Mouse (Mus musculus) myocyte (in vitro differentiated cells): ENCODE results near the gene Cyth3. TPM values are rescaled to one million over a fixed set of nuclear protein-coding genes. Genes with fewer than 3 reads are reported as not detected.
A peak's percentile ranks its signal among the peaks of the same experiment; 100 is the strongest.

ENCODE experiments used
- H3K27me3 ChIP-seq: one replicate; pipeline ENCODE4 v1.6.1; 2011; ENCODE audit not compliant: control insufficient read depth, insufficient read depth, insufficient read length
- H3K36me3 ChIP-seq: one replicate; pipeline ENCODE4 v1.6.1; 2011; ENCODE audit not compliant: control insufficient read depth, insufficient read depth
- H3K4me2 ChIP-seq: one replicate; pipeline ENCODE4 v1.6.1; 2011; ENCODE audit warnings: low read depth, control low read depth
- H3K4me3 ChIP-seq: one replicate; pipeline ENCODE4 v1.5.1; 2011; ENCODE audit warnings: mild to moderate bottlenecking, control low read depth, moderate library complexity
- H3K79me2 ChIP-seq: one replicate; pipeline ENCODE4 v1.6.1; 2011; ENCODE audit not compliant: control insufficient read depth, insufficient read depth
- H3ac ChIP-seq: one replicate; pipeline ENCODE4 v1.6.1; 2011; ENCODE audit not compliant: control insufficient read depth, insufficient read length
- CEBPB ChIP-seq: IDR thresholded peaks from 2 replicates; pipeline ENCODE4 v1.6.1; 2011; ENCODE audit warnings: mild to moderate bottlenecking, moderate library complexity; ENCODE audit not compliant: poor library complexity, insufficient read depth, severe bottlenecking
- E2F4 ChIP-seq: IDR thresholded peaks from one replicate; pipeline ENCODE4 v1.6.1; 2011; ENCODE audit warnings: mild to moderate bottlenecking, control low read depth, moderate library complexity; ENCODE audit not compliant: insufficient read depth
- MAX ChIP-seq: IDR thresholded peaks from one replicate; pipeline ENCODE4 v1.6.1; 2011; ENCODE audit warnings: low read depth, mild to moderate bottlenecking, control low read depth
- MYOD1 ChIP-seq, 3 experiments: IDR thresholded peaks; one replicate each; pipeline ENCODE4 v1.6.1; 2011; ENCODE audit warnings: control low read depth in 2 of 3, low read depth in 2 of 3, mild to moderate bottlenecking in 2 of 3, moderate library complexity in 1 of 3; ENCODE audit not compliant: insufficient read length in 2 of 3, control insufficient read depth in 1 of 3
- MYOG ChIP-seq, 3 experiments: IDR thresholded peaks; one replicate each; pipeline ENCODE4 v1.6.1; 2011; ENCODE audit warnings: control low read depth in 2 of 3, low read depth in 2 of 3, mild to moderate bottlenecking in 2 of 3; ENCODE audit not compliant: insufficient read length in 2 of 3, control insufficient read depth in 1 of 3, insufficient read depth in 1 of 3
- POLR2A ChIP-seq: IDR thresholded peaks from one replicate; pipeline ENCODE4 v1.6.1; 2011; ENCODE audit warnings: low read depth, mild to moderate bottlenecking, control low read depth, moderate library complexity; ENCODE audit not compliant: insufficient read length
- POLR2AphosphoS2 ChIP-seq: IDR thresholded peaks from one replicate; pipeline ENCODE4 v1.6.1; 2011; ENCODE audit warnings: low read depth, control low read depth; ENCODE audit not compliant: insufficient read length
- REST ChIP-seq: IDR thresholded peaks from one replicate; pipeline ENCODE4 v1.6.1; 2011; ENCODE audit warnings: mild to moderate bottlenecking, control low read depth, moderate library complexity; ENCODE audit not compliant: insufficient read depth, insufficient read length
- SRF ChIP-seq: IDR thresholded peaks from one replicate; pipeline ENCODE4 v1.6.1; 2011; ENCODE audit warnings: low read depth; ENCODE audit not compliant: control insufficient read depth, insufficient read length
- TCF12 ChIP-seq: IDR thresholded peaks from one replicate; pipeline ENCODE4 v1.6.1; 2011; ENCODE audit warnings: mild to moderate bottlenecking, control low read depth; ENCODE audit not compliant: poor library complexity, insufficient read depth, severe bottlenecking
- TCF3 ChIP-seq: IDR thresholded peaks from one replicate; pipeline ENCODE4 v1.6.1; 2011; ENCODE audit warnings: low read depth, control low read depth; ENCODE audit not compliant: insufficient read length
- USF1 ChIP-seq: IDR thresholded peaks from one replicate; pipeline ENCODE4 v1.6.1; 2011; ENCODE audit warnings: low read depth, mild to moderate bottlenecking, control low read depth, moderate library complexity
- polyA plus RNA-seq: library from polyadenylated mRNA; unstranded; fragments of >200 nt; fragmentation: generic; extraction: Trizol; gene quantifications from one replicate; pipeline ENCODE4 v1.2.1, GENCODE M21; 2012; ENCODE audit warnings: missing spikeins

Cyth3 gene
- polyA plus RNA-seq, 1 experiment = 18.5 TPM

DNA sequence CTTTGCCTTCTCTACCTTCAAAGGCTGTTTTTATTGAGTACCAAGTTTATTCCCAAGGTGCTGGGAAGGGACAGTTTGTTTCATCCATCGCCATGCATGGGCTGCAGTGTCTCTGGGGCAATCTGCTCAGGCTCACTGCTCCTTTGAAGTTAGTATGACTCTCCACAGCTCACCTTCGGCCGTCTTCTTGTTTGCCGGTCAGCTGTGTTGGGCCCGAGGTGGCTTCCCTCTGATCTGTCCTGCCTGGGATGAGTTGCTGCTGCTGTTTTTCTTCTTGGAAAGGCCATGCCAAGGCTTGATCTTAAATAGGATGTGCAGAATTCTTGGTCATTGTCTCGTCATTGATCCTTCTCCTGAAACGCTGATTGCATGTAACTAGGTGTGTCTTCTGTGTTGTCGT, 9.3 kb downstream of the Cyth3 start:
- Histone ChIP-seq H3K4me3 (no peak overlapping the region), H3K79me2 (peaks cover 94% of the 10 kb centered on the region), H3K27me3 (no peaks in the 10 kb centered on the region), H3K36me3 (no peaks in the 10 kb centered on the region), H3K4me2 (no peak overlapping the region), H3ac (no peak overlapping the region)
- TF ChIP-seq SRF (no peak), POLR2AphosphoS2 (no peak), POLR2A (no peak), MAX (no peak), MYOG (IDR thresholded peaks at IDR 0.05; ENCODE audit: control insufficient read depth in 1 of 3, insufficient read depth in 1 of 3, insufficient read length in 2 of 3, low read depth in 2 of 3) (no peak)

DNA sequence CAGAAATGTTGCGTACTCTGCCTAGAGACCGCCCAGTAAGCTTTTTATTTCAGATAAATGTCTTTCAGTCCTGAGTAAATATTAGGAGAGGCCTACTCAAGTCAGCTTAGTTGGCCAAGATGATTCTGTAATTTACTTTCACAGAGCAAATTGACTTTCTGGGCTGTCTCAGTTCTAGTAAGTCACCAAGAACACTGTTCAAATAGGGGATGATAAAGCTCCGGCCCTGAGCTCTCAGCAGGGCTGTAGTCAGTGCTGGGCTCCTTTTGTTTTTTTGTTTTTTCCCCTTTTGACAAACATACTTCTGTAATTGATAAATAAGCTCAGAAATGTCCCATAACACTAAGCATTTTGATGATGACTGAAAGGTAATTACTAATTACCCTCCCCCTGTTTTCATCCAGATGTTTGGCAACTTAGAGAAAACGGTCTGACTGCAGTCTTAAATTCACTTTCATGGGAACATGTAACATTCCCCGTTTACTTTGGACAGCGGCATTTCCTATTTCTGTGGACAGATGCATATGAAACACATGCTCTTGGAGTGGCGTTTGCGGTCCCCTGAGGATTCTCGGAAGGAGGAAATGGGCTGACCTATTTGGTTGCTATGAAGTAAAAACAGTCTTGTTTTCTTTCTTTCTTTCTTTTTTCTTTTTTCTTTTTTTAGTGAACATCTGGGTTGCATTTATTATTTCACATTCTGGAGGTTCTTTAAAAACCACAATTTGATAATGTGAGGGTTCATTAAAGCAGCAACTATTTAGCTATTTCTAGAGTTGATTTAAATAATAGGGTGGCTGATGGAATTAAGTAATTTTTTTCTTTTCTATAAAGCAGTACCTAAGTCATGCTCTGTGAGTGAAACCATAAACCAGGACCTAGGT, 10.7 kb downstream of the Cyth3 start:
- no peaks in the 10 kb centered on the region for H3K27me3 ChIP-seq
- TF ChIP-seq TCF3 (no peak), CEBPB (0 out of 2 replicates have a peak, but pooled peaks have one; percentile 5), MAX (peak; percentile 9)
- H3K4me3 ChIP-seq = no peak overlapping the region
- no peaks in the 10 kb centered on the region for H3K36me3 ChIP-seq
- H3ac ChIP-seq = no peak overlapping the region
- H3K79me2 ChIP-seq = peaks cover 87% of the 10 kb centered on the region
- peak overlapping the region; percentile 66 for H3K4me2 ChIP-seq

DNA sequence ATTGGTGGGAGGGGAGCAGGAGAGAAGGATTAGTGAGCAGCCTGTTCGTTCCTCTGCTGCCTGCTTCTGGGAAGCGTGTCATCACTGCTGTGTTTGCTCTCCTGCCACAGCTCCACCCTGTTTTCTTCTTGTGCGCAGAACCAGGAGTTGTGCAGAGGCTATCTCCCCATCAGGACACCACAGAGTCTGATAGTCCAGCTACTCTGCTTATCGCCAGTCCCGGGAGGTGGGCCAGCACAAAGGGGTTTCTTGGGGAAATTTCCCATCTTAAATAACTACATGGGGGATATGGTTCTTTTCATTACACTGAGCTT, 11.3 kb downstream of the Cyth3 start:
- Histone ChIP-seq H3K36me3 (no peaks in the 10 kb centered on the region), H3ac (no peak overlapping the region), H3K27me3 (no peaks in the 10 kb centered on the region), H3K4me2 (peak overlapping the region; percentile 66), H3K4me3 (no peak overlapping the region), H3K79me2 (peaks cover 81% of the 10 kb centered on the region)
- no peak for TF ChIP-seq MYOG (IDR thresholded peaks at IDR 0.05; ENCODE audit: control insufficient read depth in 1 of 3, insufficient read depth in 1 of 3, insufficient read length in 2 of 3, low read depth in 2 of 3)
- TF ChIP-seq E2F4 = no peak
- TF ChIP-seq TCF12 = no peak
- TF ChIP-seq SRF = no peak
- TF ChIP-seq MYOD1 (IDR thresholded peaks at IDR 0.05; ENCODE audit: control insufficient read depth in 1 of 3, insufficient read length in 2 of 3, low read depth in 2 of 3) = no peak
- no peak for TF ChIP-seq MAX
- no peak for TF ChIP-seq USF1

DNA sequence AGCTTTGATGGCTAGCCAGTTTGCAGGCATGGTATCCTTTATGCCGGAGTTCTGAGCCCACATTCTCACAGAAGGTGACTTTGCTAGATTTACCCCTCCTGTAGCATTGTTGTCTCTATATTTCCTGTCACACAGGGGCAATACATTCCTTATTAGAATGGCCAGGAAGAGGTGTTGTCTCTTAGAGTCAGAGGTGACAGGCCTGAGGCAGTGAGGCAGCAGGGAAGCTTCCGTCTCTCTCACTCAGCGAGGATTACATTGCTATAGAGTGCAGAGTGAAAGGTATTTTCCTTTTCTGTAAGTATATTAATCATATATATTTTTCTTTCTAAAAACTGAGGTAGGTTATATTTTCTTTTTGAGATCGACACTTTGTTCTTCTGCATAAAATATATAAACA, 11.6 kb downstream of the Cyth3 start:
- no peaks in the 10 kb centered on the region for H3K36me3 ChIP-seq
- TF ChIP-seq POLR2AphosphoS2 (no peak), SRF (no peak), MAX (no peak), MYOG (IDR thresholded peaks at IDR 0.05; ENCODE audit: control insufficient read depth in 1 of 3, insufficient read depth in 1 of 3, insufficient read length in 2 of 3, low read depth in 2 of 3) (no peak), MYOD1 (IDR thresholded peaks at IDR 0.05; ENCODE audit: control insufficient read depth in 1 of 3, insufficient read length in 2 of 3, low read depth in 2 of 3) (no peak), POLR2A (no peak), CEBPB (no peak), E2F4 (no peak), TCF12 (no peak), USF1 (no peak), TCF3 (no peak), REST (no peak)
- no peak overlapping the region for H3ac ChIP-seq
- peaks cover 77% of the 10 kb centered on the region for H3K79me2 ChIP-seq
- no peak overlapping the region for H3K4me3 ChIP-seq
- no peaks in the 10 kb centered on the region for H3K27me3 ChIP-seq
- H3K4me2 ChIP-seq = peak overlapping the region; percentile 66

DNA sequence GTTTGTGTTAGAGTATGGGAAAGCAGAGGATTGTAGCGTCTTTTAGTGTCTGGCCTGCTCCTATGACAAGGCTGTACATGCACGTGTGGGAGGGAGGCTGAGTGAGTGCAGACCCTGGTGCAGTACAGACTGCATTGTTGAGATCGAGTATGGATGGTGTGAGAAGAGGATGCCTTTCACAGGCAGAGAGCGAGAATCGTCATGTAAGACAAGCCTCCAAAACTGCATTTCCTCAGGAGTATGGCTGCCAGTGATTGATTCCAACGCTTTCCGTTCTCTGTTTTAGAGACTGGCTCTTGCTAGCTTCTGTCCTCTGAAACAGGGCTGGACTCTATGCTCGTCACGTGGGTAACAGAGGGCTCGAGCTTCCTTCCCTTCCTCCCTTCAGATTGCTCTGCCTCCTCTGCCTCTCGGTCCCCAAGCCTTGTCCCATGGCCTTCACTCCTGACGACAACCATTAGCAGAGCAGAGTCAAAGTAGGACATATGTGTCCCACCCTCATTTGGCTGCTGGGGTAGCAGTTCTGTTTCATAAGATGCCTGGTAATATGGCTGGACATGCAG, 12.4 kb downstream of the Cyth3 start:
- H3K4me3 ChIP-seq = no peak overlapping the region
- H3K4me2 ChIP-seq = no peak overlapping the region
- no peaks in the 10 kb centered on the region for H3K27me3 ChIP-seq
- H3K79me2 ChIP-seq = peaks cover 73% of the 10 kb centered on the region
- H3ac ChIP-seq = no peak overlapping the region
- TF ChIP-seq TCF3 = no peak
- TF ChIP-seq POLR2A = no peak
- no peak for TF ChIP-seq CEBPB
- TF ChIP-seq MYOG (IDR thresholded peaks at IDR 0.05; ENCODE audit: control insufficient read depth in 1 of 3, insufficient read depth in 1 of 3, insufficient read length in 2 of 3, low read depth in 2 of 3) = no peak
- TF ChIP-seq SRF = no peak
- TF ChIP-seq MAX = no peak
- no peak for TF ChIP-seq USF1
- TF ChIP-seq POLR2AphosphoS2 = no peak
- TF ChIP-seq E2F4 = no peak
- no peak for TF ChIP-seq MYOD1 (IDR thresholded peaks at IDR 0.05; ENCODE audit: control insufficient read depth in 1 of 3, insufficient read length in 2 of 3, low read depth in 2 of 3)
- H3K36me3 ChIP-seq = no peaks in the 10 kb centered on the region
